Mouse (Mus musculus): ENCODE results near the gene Syne1.

DNA sequence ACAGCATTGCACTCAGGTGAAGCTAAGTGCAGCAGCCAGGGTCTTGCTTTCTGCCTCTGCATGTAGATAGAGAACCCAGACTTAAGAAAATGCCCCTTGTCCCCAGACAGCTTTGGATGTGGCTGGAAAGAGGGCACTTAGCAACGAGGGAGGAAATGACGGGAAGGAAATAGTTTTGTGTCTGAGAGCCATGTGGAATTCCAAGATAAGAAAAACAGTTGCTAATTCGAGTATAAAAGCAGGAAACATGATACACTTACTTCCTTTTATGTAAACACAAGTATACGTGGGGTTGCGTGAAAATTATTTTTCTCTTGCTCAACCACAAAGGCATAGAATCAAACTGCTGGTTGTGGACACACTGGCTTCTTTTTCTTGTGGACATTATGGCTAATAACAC, 42.2 kb upstream of the Syne1 start, which contains the start of gene Myct1:
- TF ChIP-seq POLR2A (IDR thresholded peaks at IDR 0.05; ENCODE audit: extremely low read depth, insufficient read depth, low read length) (no peak), CTCF (IDR thresholded peaks at IDR 0.05; ENCODE audit: low read depth, low read length) (no peak)

All from liver, adult 2 months (tissue).